Mouse (Mus musculus) MEL-GATA-1-ER (cell line): Measurements from ENCODE around the gene Dmd.

Source experiments
- DNase-seq: peaks from one replicate; pipeline ENCODE4 v3.0.0-alpha.2; 2012; ENCODE audit warnings: low read depth; ENCODE audit errors: extremely low read depth

Gene Dmd

GRCm38 (mm10) chrX:84364981-84365380, 1416.3 kb downstream of the Dmd start:
- DNase-seq = no peak

DNA sequence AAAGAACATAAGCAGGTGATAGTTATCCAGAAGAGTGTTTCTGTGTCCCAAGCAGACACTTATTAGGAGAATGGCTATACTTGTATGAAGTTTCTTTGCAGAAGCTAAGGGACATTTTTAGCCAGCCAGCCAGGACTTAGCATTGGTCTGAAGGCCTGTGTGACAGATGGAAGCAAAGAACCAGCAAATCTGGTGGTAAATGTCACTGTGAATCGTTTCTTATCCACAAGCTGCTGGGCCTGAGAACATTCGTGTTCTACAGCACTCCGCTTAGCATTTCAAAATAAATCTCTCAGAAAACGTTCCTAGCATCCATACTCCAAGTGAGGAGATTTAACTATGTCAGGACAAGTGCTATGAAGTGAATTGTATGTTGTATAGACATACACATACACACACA, 1486.9 kb downstream of the Dmd start:
- DNase-seq = no peak

GRCm38 (mm10) chrX:84436556-84436955, 1487.9 kb downstream of the Dmd start:
- no peak for DNase-seq

- no peak for DNase-seq
Measured at GRCm38 (mm10) chrX:84442996-84443395, 1494.3 kb downstream of the Dmd start.

DNA sequence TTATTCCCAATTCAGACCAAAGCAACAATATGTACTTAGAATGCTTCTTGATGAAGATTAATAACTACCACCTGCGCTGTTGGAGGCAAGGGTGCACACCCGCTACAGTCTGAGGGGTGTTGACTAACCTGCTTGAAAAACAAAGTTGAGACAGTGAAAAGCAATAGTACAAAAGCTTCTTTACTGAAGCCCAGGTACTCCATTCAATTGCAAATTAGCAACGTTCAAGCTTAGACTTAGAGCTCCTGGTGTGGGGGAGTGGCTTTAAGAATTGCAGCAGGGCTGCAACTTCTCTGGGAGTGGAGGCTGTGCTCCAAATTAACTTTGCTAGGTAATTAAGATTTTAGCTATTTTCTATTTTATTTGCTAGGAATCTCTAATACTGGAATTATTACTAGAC, 1495.3 kb downstream of the Dmd start:
- DNase-seq = no peak

- no peak for DNase-seq
Measured at GRCm38 (mm10) chrX:84444638-84445037, 1496.0 kb downstream of the Dmd start.

DNA sequence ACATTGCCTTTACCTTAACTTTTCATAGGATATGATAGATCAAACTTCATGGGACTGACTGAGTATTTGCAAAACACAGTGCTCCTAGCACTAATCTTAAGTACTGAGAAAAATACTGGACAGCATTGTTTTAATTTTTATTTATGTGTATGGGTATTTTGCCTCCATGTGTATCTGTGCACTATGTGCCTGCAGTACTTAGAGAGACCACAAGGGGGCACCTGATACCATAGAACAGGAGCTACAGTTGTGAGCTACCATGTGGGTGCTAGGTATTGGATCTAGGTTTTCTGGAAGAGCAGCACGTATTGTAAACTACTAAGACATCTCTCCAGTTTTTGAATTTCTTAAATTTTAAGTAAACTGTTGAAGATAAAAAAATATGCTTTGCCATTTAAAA, 1505.8 kb downstream of the Dmd start:
- DNase-seq = peak; percentile 46

GRCm38 (mm10) chrX:84514650-84515366, 1566.1 kb downstream of the Dmd start:
- DNase-seq = no peak

GRCm38 (mm10) chrX:84551995-84552394, 1603.3 kb downstream of the Dmd start:
- DNase-seq = no peak

- no peak for DNase-seq
Measured at GRCm38 (mm10) chrX:84553441-84553840, 1604.8 kb downstream of the Dmd start.

DNA sequence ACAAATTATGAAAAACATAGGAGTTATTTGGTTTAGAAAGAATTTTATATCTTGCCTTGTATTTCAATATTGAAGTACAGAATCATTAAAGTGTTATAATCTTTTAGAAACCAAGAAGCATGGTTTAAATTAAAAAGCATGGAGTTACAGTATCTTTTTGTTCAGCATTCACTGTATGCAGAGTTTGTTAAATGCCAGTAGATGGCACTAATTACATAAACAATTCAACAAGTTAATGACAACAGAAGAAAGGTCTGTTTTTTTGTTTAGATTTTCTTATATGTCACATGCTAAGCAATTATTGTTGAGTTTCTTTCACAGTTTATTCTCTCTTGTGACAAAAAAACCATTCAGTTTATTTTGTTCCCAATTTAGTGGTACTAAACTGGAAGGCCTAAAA, 1649.8 kb downstream of the Dmd start:
- no peak for DNase-seq

- DNase-seq = peak; percentile 16
Measured at GRCm38 (mm10) chrX:84640446-84640845, 1691.8 kb downstream of the Dmd start.

GRCm38 (mm10) chrX:84747683-84748082, 1799.0 kb downstream of the Dmd start:
- DNase-seq = no peak

- DNase-seq = no peak
Measured at GRCm38 (mm10) chrX:84860012-84860647, 1911.5 kb downstream of the Dmd start.

- DNase-seq = no peak
Measured at GRCm38 (mm10) chrX:84873090-84873489, 1924.4 kb downstream of the Dmd start.

- no peak for DNase-seq
Measured at GRCm38 (mm10) chrX:84878125-84878524, 1929.5 kb downstream of the Dmd start.

- DNase-seq = no peak
Measured at GRCm38 (mm10) chrX:84932715-84933473, 1984.2 kb downstream of the Dmd start.

GRCm38 (mm10) chrX:84960557-84960956, 2011.9 kb downstream of the Dmd start:
- DNase-seq = no peak

- no peak for DNase-seq
Measured at GRCm38 (mm10) chrX:84960972-84961371, 2012.3 kb downstream of the Dmd start.

- DNase-seq = no peak
Measured at GRCm38 (mm10) chrX:85008304-85008703, 2059.6 kb downstream of the Dmd start.

DNA sequence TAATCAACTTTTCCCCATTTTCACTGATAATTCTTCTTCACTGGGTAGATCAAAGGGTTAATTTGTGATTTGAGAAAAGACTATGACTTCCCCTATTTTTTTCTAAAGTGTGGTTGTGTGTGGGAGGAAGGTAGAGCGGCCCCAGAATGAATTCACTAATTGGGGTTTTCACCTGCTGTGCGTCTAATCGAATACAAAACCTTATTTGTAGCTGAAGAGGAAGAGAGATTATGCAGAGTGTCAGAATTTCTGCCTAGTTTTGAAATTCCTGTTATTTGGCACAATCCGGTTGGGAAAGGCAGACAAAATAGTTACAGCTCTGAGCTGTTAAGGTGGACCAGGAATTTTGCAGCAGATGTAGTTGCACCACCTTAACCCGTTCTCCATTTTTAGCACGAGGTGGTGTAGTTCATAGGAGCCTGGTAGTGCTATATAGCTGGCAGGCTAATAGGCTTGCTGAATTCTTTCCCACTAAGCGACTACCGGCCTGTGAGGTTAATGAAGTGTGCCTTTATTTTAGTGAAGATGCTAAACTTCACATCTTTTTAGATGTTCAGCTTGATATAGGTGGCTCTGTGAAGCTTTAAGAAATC, 2092.9 kb downstream of the Dmd start:
- no peak for DNase-seq

- DNase-seq = no peak
Measured at GRCm38 (mm10) chrX:85046631-85047030, 2098.0 kb downstream of the Dmd start.
